Mouse (Mus musculus) MEL (cell line): ENCODE results near the gene Ndrg3. TPM values are rescaled to one million over a fixed set of nuclear protein-coding genes. Genes with fewer than 3 reads are reported as not detected.

Source experiments
- DNase-seq: peaks from one replicate; pipeline ENCODE4 v3.0.0; 2011; ENCODE audit warnings: low read depth, low spot score
- H3K27ac ChIP-seq: 2 replicates; pipeline ENCODE4 v1.5.1; 2012; ENCODE audit warnings: low read depth, mild to moderate bottlenecking, control low read depth, low read length, moderate library complexity; ENCODE audit not compliant: control insufficient read depth
- H3K27me3 ChIP-seq, 2 experiments: fragments of 150-350 bp in 1 of 2; sonication (generic) in 1 of 2; 2 replicates each; pipeline ENCODE4 v1.6.1; 2012; ENCODE audit warnings: low read length in 2 of 2, mild to moderate bottlenecking in 2 of 2, improper control_type of control experiment in 1 of 2, moderate library complexity in 1 of 2; ENCODE audit not compliant: insufficient read depth in 2 of 2, control insufficient read depth in 1 of 2
- H3K36me3 ChIP-seq, 2 experiments: 2 replicates each; pipeline ENCODE4 v1.6.1; 2012 to 2014; ENCODE audit warnings: low read length in 2 of 2, improper control_type of control experiment in 1 of 2, inconsistent platforms in 1 of 2, mild to moderate bottlenecking in 1 of 2; ENCODE audit not compliant: insufficient read depth in 2 of 2, control insufficient read depth in 1 of 2
- H3K4me1 ChIP-seq, 2 experiments: fragments of 150-350 bp in 1 of 2; sonication (generic) in 1 of 2; 2 replicates each; pipeline ENCODE4 v1.6.1; 2012; ENCODE audit warnings: low read length in 2 of 2, improper control_type of control experiment in 1 of 2, mild to moderate bottlenecking in 1 of 2; ENCODE audit not compliant: insufficient read depth in 2 of 2, control insufficient read depth in 1 of 2
- H3K4me3 ChIP-seq, 2 experiments: fragments of 150-350 bp in 1 of 2; sonication (generic) in 1 of 2; 2 replicates each; pipeline ENCODE4 v1.5.1; 2012; ENCODE audit warnings: low read depth in 2 of 2, low read length in 2 of 2, mild to moderate bottlenecking in 2 of 2, moderate library complexity in 2 of 2, control low read depth in 1 of 2, improper control_type of control experiment in 1 of 2; ENCODE audit not compliant: control insufficient read depth in 1 of 2, insufficient read depth in 1 of 2
- H3K79me2 ChIP-seq: 2 replicates; pipeline ENCODE4 v1.6.1; 2012; ENCODE audit warnings: mild to moderate bottlenecking, low read length, moderate library complexity; ENCODE audit not compliant: control insufficient read depth, poor library complexity, insufficient read depth
- H3K9ac ChIP-seq: 2 replicates; pipeline ENCODE4 v1.6.1; 2012; ENCODE audit warnings: low read depth, mild to moderate bottlenecking, control low read depth, low read length, moderate library complexity; ENCODE audit not compliant: control insufficient read depth, poor library complexity, severe bottlenecking
- H3K9me3 ChIP-seq: fragments of 150-350 bp; sonication (generic); replicated peaks from 2 replicates; pipeline ENCODE4 v1.6.1; 2012; ENCODE audit warnings: mild to moderate bottlenecking, low read length, improper control_type of control experiment, moderate library complexity; ENCODE audit not compliant: insufficient read depth
- CHD2 ChIP-seq: IDR thresholded peaks from 2 replicates; pipeline ENCODE4 v1.6.1; 2011; ENCODE audit warnings: low read length, improper control_type of control experiment
- E2F4 ChIP-seq: IDR thresholded peaks from 2 replicates; pipeline ENCODE4 v1.6.1; 2011; ENCODE audit warnings: low read depth, low read length, improper control_type of control experiment, borderline replicate concordance
- ELF1 ChIP-seq: IDR thresholded peaks from 2 replicates; pipeline ENCODE4 v1.6.1; 2014; ENCODE audit warnings: low read depth, mild to moderate bottlenecking, inconsistent platforms, low read length, improper control_type of control experiment, moderate library complexity
- EP300 ChIP-seq, 2 experiments: IDR thresholded peaks; 2 replicates each; pipeline ENCODE4 v1.6.1; 2011; ENCODE audit warnings: improper control_type of control experiment in 2 of 2, low read length in 2 of 2, low read depth in 1 of 2, mild to moderate bottlenecking in 1 of 2
- GABPA ChIP-seq: IDR thresholded peaks from 2 replicates; pipeline ENCODE4 v1.6.1; 2012; ENCODE audit warnings: low read depth, mild to moderate bottlenecking, inconsistent platforms, low read length, improper control_type of control experiment, moderate library complexity
- GATA1 ChIP-seq: IDR thresholded peaks from 2 replicates; pipeline ENCODE4 v1.6.1; 2011; ENCODE audit warnings: low read depth, low read length, improper control_type of control experiment
- KAT2A ChIP-seq: conservative IDR thresholded peaks from 2 replicates; pipeline ENCODE4 v1.6.1; 2012; ENCODE audit warnings: low read depth, low read length, improper control_type of control experiment, inconsistent platforms
- MAFK ChIP-seq: IDR thresholded peaks from 2 replicates; pipeline ENCODE4 v1.6.1; 2011; ENCODE audit warnings: low read depth, mild to moderate bottlenecking, low read length, improper control_type of control experiment, borderline replicate concordance
- MEF2A ChIP-seq: IDR thresholded peaks from 2 replicates; pipeline ENCODE4 v1.6.1; 2014; ENCODE audit warnings: low read depth, mild to moderate bottlenecking, inconsistent platforms, low read length, improper control_type of control experiment; ENCODE audit not compliant: poor library complexity, insufficient replicate concordance, severe bottlenecking; ENCODE audit errors: extremely low read depth
- MXI1 ChIP-seq: IDR thresholded peaks from 2 replicates; pipeline ENCODE4 v1.6.1; 2011; ENCODE audit warnings: mild to moderate bottlenecking, low read depth, low read length, improper control_type of control experiment
- MYB ChIP-seq: IDR thresholded peaks from 2 replicates; pipeline ENCODE4 v1.6.1; 2011; ENCODE audit warnings: mild to moderate bottlenecking, low read depth, low read length, improper control_type of control experiment
- MYC ChIP-seq: IDR thresholded peaks from 2 replicates; pipeline ENCODE4 v1.6.1; 2011; ENCODE audit warnings: low read depth, mild to moderate bottlenecking, low read length, improper control_type of control experiment, moderate library complexity
- NRF1 ChIP-seq: IDR thresholded peaks from 2 replicates; pipeline ENCODE4 v1.6.1; 2014; ENCODE audit warnings: low read depth, mild to moderate bottlenecking, inconsistent platforms, low read length, improper control_type of control experiment, moderate library complexity; ENCODE audit not compliant: poor library complexity, insufficient read depth, severe bottlenecking
- RCOR1 ChIP-seq: IDR thresholded peaks from 2 replicates; pipeline ENCODE4 v1.6.1; 2012; ENCODE audit warnings: low read depth, mild to moderate bottlenecking, inconsistent platforms, low read length, improper control_type of control experiment
- SIN3A ChIP-seq: IDR thresholded peaks from 2 replicates; pipeline ENCODE4 v1.6.1; 2012; ENCODE audit warnings: low read length, improper control_type of control experiment, inconsistent platforms
- SMC3 ChIP-seq: IDR thresholded peaks from 2 replicates; pipeline ENCODE4 v1.6.1; 2011; ENCODE audit warnings: low read depth, low read length, improper control_type of control experiment
- TAL1 ChIP-seq: IDR thresholded peaks from 2 replicates; pipeline ENCODE4 v1.6.1; 2012; ENCODE audit warnings: mild to moderate bottlenecking, inconsistent platforms, low read length, moderate library complexity, mixed read lengths
- TCF12 ChIP-seq: IDR thresholded peaks from 2 replicates; pipeline ENCODE4 v1.6.1; 2014; ENCODE audit warnings: low read depth, mild to moderate bottlenecking, inconsistent platforms, low read length, improper control_type of control experiment, moderate library complexity
- USF1 ChIP-seq: IDR thresholded peaks from 2 replicates; pipeline ENCODE4 v1.6.1; 2014; ENCODE audit warnings: low read depth, mild to moderate bottlenecking, inconsistent platforms, low read length, improper control_type of control experiment, moderate library complexity
- USF2 ChIP-seq, 2 experiments: IDR thresholded peaks; 2 replicates each; pipeline ENCODE4 v1.6.1; 2011 to 2012; ENCODE audit warnings: improper control_type of control experiment in 2 of 2, low read length in 2 of 2, borderline replicate concordance in 1 of 2, inconsistent platforms in 1 of 2, low read depth in 1 of 2, mild to moderate bottlenecking in 1 of 2; ENCODE audit not compliant: insufficient read depth in 1 of 2
- ZKSCAN1 ChIP-seq: IDR thresholded peaks from 2 replicates; pipeline ENCODE4 v1.6.1; 2012; ENCODE audit warnings: low read depth, mild to moderate bottlenecking, inconsistent platforms, low read length, improper control_type of control experiment, moderate library complexity
- ZMIZ1 ChIP-seq: IDR thresholded peaks from 2 replicates; pipeline ENCODE4 v1.6.1; 2012; ENCODE audit warnings: low read depth, mild to moderate bottlenecking, inconsistent platforms, low read length, improper control_type of control experiment, moderate library complexity
- ZNF384 ChIP-seq: IDR thresholded peaks from 2 replicates; pipeline ENCODE4 v1.6.1; 2012; ENCODE audit warnings: low read depth, mild to moderate bottlenecking, inconsistent platforms, low read length, improper control_type of control experiment
- polyA plus RNA-seq, 2 experiments: library from polyadenylated mRNA; stranded (reverse) in 1 of 2; unstranded in 1 of 2; fragments of >175 nt in 1 of 2; fragments of >200 nt in 1 of 2; gene quantifications; 2 replicates each; pipeline versions ENCODE4 v1.2.1 to v1.2.4; 2012; ENCODE audit warnings: low replicate concordance in 2 of 2, low read depth in 1 of 2; ENCODE audit not compliant: insufficient read length in 2 of 2, insufficient read depth in 1 of 2, missing spikeins in 1 of 2
- total RNA-seq: library from RNA; depleted of rRNA; stranded (reverse); fragments of 300-350 nt; gene quantifications from 2 replicates; pipeline ENCODE4 v1.2.3, GENCODE M21; 2012

Gene Ndrg3
- total and polyA plus RNA-seq, 3 experiments = 19.0 to 39.6 TPM; not detected in 1

GRCm38 (mm10) chr2:156958496-156959252 is 33.2 kb downstream of the Ndrg3 start:
- H3K4me1 ChIP-seq = peaks cover 10 to 11% of the 10 kb centered on the region in 2 experiments
- peak; percentile 11 for DNase-seq
- H3K79me2 ChIP-seq = no peaks in the 10 kb centered on the region
- no peaks in the 10 kb centered on the region for H3K27me3 ChIP-seq
- no peak overlapping the region for H3K27ac ChIP-seq
- peaks cover 0 to 12% of the 10 kb centered on the region in 2 experiments; a peak in 3 of 4 replicates for H3K36me3 ChIP-seq
- H3K9me3 ChIP-seq = no peaks in the 10 kb centered on the region
- no peak overlapping the region for H3K9ac ChIP-seq
- no peak overlapping the region for H3K4me3 ChIP-seq
- TF ChIP-seq ZMIZ1 (no peak), SMC3 (no peak), CHD2 (no peak), GATA1 (no peak), MEF2A (no peak), ELF1 (no peak), TAL1 (no peak), KAT2A (no peak), MYC (no peak), NRF1 (no peak), EP300 (IDR thresholded peaks at IDR 0.05; ENCODE audit: low read depth in 1 of 2, low read length in 2 of 2) (no peak), E2F4 (no peak), ZNF384 (no peak), USF1 (no peak), ZKSCAN1 (no peak), SIN3A (no peak), TCF12 (no peak)

DNA sequence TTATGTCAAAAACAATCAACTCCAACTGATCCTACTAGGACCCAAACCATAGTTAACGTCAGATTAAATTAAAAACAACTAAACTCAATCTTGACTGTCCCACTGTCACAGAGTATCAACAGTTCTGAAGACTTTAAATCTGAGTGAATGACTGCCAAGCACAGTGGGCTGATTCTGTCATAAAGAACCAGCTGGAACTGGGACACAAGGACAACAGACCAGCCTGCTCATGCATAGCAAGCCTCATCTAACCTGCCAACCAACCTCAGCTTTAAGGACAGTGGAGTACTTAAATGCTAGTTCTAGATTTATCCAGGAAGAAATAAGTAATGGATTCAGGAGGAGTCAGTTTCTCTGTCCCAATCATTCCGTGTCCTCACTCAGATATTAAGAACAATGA is 34.8 kb downstream of the Ndrg3 start:
- no peaks in the 10 kb centered on the region for H3K9me3 ChIP-seq
- H3K79me2 ChIP-seq = no peaks in the 10 kb centered on the region
- peaks cover 0 to 12% of the 10 kb centered on the region in 2 experiments; a peak in 2 of 4 replicates for H3K36me3 ChIP-seq
- no peak overlapping the region for H3K27ac ChIP-seq
- H3K4me3 ChIP-seq = no peak overlapping the region
- no peak for DNase-seq
- peaks cover 10 to 11% of the 10 kb centered on the region in 2 experiments for H3K4me1 ChIP-seq
- no peaks in the 10 kb centered on the region for H3K27me3 ChIP-seq
- H3K9ac ChIP-seq = no peak overlapping the region
- no peak for TF ChIP-seq GABPA
- no peak for TF ChIP-seq ZNF384
- TF ChIP-seq RCOR1 = no peak
- no peak for TF ChIP-seq ZKSCAN1
- no peak for TF ChIP-seq SMC3
- TF ChIP-seq MXI1 = no peak
- no peak for TF ChIP-seq USF2 (IDR thresholded peaks at IDR 0.05; ENCODE audit: borderline replicate concordance in 1 of 2, insufficient read depth in 1 of 2, low read depth in 1 of 2, low read length in 2 of 2)
- TF ChIP-seq MYB = no peak
- TF ChIP-seq MAFK = no peak
- TF ChIP-seq, all 39 proteins: peak for 0
